Mouse (Mus musculus) heart, postnatal 0 days (tissue): ENCODE measurements around the gene Cdx2.

Experiments
- CTCF ChIP-seq: IDR thresholded peaks from 2 replicates; pipeline ENCODE4 v1.5.1; 2016; ENCODE audit warnings: antibody characterized with exemption, control low read depth, low read depth
- EP300 ChIP-seq: IDR thresholded peaks from 2 replicates; pipeline ENCODE4 v1.6.1; 2016; ENCODE audit warnings: antibody characterized with exemption, low read depth

DNA sequence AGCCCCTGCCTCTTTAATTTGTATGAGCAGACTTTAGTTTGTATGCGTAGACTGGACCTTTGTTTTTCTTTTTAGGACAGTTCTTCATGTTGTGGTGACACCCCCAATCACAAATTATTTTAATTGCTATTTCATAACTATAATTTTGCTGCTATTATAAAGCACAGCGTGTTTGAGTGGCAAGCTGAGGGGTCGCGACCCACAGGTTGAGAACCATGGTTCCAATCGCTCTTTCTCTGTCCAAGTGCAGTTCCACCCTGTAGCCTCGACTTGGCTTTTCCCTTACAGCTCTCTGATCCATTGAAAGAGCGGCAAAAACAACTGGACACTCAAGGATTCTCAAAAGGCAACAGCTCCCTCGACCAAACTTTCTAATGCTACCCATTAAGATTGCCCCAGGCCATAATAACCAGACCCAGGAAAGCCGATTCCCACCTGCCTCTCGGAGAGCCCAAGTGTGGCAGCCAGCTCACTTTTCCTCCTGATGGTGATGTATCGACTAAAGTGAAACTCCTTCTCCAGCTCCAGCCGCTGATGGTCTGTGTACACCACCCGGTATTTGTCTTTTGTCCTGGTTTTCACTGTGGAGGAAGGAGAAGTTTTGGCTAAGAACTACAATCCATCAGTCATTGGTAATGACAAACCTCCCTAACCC, 4.2 kb downstream of the Cdx2 start:
- TF ChIP-seq CTCF = no peak
- no peak for TF ChIP-seq EP300
